Mouse (Mus musculus) megakaryocyte, embryonic 14.5 days (primary cell): Measurements from ENCODE around the gene Ctrl.

Experiments
- FLI1 ChIP-seq: IDR thresholded peaks from 2 replicates; pipeline ENCODE4 v1.6.1; 2012; ENCODE audit warnings: low read length, inconsistent platforms, mixed read lengths
- GATA1 ChIP-seq: IDR thresholded peaks from 3 replicates; pipeline ENCODE4 v1.6.1; 2012; ENCODE audit warnings: mixed read lengths, low read length, inconsistent platforms, borderline replicate concordance

GRCm38 (mm10) chr8:105964506-105965265, 31.0 kb upstream of the Ctrl start:
- TF ChIP-seq GATA1 (no peak), FLI1 (no peak)
